11 mouse cellular contexts compared by ENCODE assay signal in genomic region chr7:126230357-126231148, GRCm38 (mm10). TPM values are rescaled to one million over a fixed set of nuclear protein-coding genes. Genes with fewer than 3 reads are reported as not detected.
DNase-seq lines count a peak whose midpoint lies in the region; ATAC-seq and TF ChIP-seq lines count a peak whose summit lies in the region.
"Had no signal": no experiment of that assay in that cellular context is flagged by ENCODE, and none has a peak within 500 bp of the region (broad histone marks: within the 10 kb centered on the region; RNA-seq: fewer than 3 reads in every experiment).

No protein-coding gene starts in this region.

- H3K4me2 ChIP-seq in liver, embryonic 16.5 days (ENCODE audit: low read depth, low read length), result no peak overlapping the region
- H3K4me2 ChIP-seq: embryonic facial prominence, embryonic 12.5 days; intestine, embryonic 15.5 days; limb, embryonic 15.5 days had no signal

- H3K27ac ChIP-seq in MEL (ENCODE audit: control insufficient read depth, low read depth, low read length), result peak overlapping the region; percentile 10; the same call in 1 of the 2 replicates
- no peak overlapping the region for H3K27ac ChIP-seq in liver, embryonic 16.5 days (ENCODE audit: low read length)
- no peak overlapping the region for H3K27ac ChIP-seq in kidney, adult 2 months (ENCODE audit: insufficient read depth, low read depth, low read length)
- H3K27ac ChIP-seq: embryonic facial prominence, embryonic 12.5 days; intestine, embryonic 15.5 days; limb, embryonic 15.5 days had no signal

- no peaks in the 10 kb centered on the region for H3K79me2 ChIP-seq in MEL (ENCODE audit: control insufficient read depth, insufficient read depth, low read length, poor library complexity)

- TF ChIP-seq POLR2A in MEL (IDR thresholded peaks at IDR 0.05; ENCODE audit: control insufficient read depth in 1 of 2, insufficient read depth in 1 of 2, low read depth in 1 of 2, low read length in 2 of 2, poor library complexity in 1 of 2), result no peak
- TF ChIP-seq POLR2A in kidney, adult 2 months (IDR thresholded peaks at IDR 0.05; ENCODE audit: low read depth, low read length), result no peak

- H3K9me3 ChIP-seq in MEL (replicated peaks; ENCODE audit: insufficient read depth, low read length), result no peaks in the 10 kb centered on the region
- no peaks in the 10 kb centered on the region for H3K9me3 ChIP-seq in liver, embryonic 16.5 days (replicated peaks; ENCODE audit: control insufficient read depth, low read length)
- H3K9me3 ChIP-seq: embryonic facial prominence, embryonic 12.5 days; intestine, embryonic 15.5 days; limb, embryonic 15.5 days had no signal

- TF ChIP-seq EP300 in MEL (IDR thresholded peaks at IDR 0.05; ENCODE audit: low read depth in 1 of 2, low read length in 2 of 2), result peak; percentile 47 to 55; a peak in 2 of 4 replicates

- H3K9ac ChIP-seq in MEL (ENCODE audit: control insufficient read depth, low read depth, low read length, poor library complexity, severe bottlenecking), result no peak overlapping the region
- no peak overlapping the region for H3K9ac ChIP-seq in liver, embryonic 16.5 days (ENCODE audit: low read depth, low read length)
- H3K9ac ChIP-seq: embryonic facial prominence, embryonic 12.5 days; forebrain, postnatal 0 days; intestine, embryonic 15.5 days; limb, embryonic 15.5 days had no signal

- TF ChIP-seq RAD21 in MEL (IDR thresholded peaks at IDR 0.05; ENCODE audit: low read depth, low read length), result no peak

- H3K27me3 ChIP-seq in MEL (ENCODE audit: control insufficient read depth in 1 of 2, insufficient read depth in 2 of 2, low read length in 2 of 2), result peaks cover 0 to 4% of the 10 kb centered on the region in 2 experiments; a peak in 2 of 4 replicates
- H3K27me3 ChIP-seq in liver, embryonic 16.5 days (ENCODE audit: control insufficient read depth, insufficient read depth, low read depth, low read length), result no peaks in the 10 kb centered on the region
- no peaks in the 10 kb centered on the region for H3K27me3 ChIP-seq in kidney, adult 2 months (replicated peaks; ENCODE audit: control insufficient read depth, insufficient read depth, low read length)
- H3K27me3 ChIP-seq: embryonic facial prominence, embryonic 12.5 days; intestine, embryonic 15.5 days; limb, embryonic 15.5 days had no signal

- 15% methylated on average over 8 of the region's 8 CpGs for WGBS in liver, embryonic 16.5 days (ENCODE audit: insufficient replicate concordance)
- 59% methylated on average over 8 of the region's 8 CpGs for WGBS in kidney, adult 2 months

- no peak for TF ChIP-seq CTCF in MEL (IDR thresholded peaks at IDR 0.05 in 2 of 3, conservative IDR thresholded peaks at IDR 0.05 in 1 of 3; ENCODE audit: control insufficient read depth in 1 of 3, insufficient read depth in 1 of 3, low read depth in 2 of 3, low read length in 3 of 3, poor library complexity in 1 of 3, severe bottlenecking in 1 of 3)
- TF ChIP-seq CTCF in kidney, adult 2 months (conservative IDR thresholded peaks at IDR 0.05; ENCODE audit: insufficient read depth, insufficient read length, low read depth, low read length), result no peak

- DNase-seq in CD4-positive helper T cell, adult 2 months (ENCODE audit: low read depth, low spot score), result peak; percentile 69
- peak; percentile 91 for DNase-seq in MEL (ENCODE audit: low read depth, low spot score)
- DNase-seq in thymus, adult 18-20 months, result peak; percentile 42 to 67
- DNase-seq in kidney, adult 2 months, result no peak
- no peak for DNase-seq in heart, postnatal 4 days
- DNase-seq in heart, adult 9 months (ENCODE audit: low spot score in 2 of 2), result no peak
- DNase-seq: forebrain, postnatal 0 days had no signal

- H3K4me3 ChIP-seq in MEL (ENCODE audit: control insufficient read depth in 1 of 2, insufficient read depth in 1 of 2, low read depth in 2 of 2, low read length in 2 of 2), result no peak overlapping the region
- H3K4me3 ChIP-seq in liver, embryonic 16.5 days (ENCODE audit: low read depth, low read length), result no peak overlapping the region
- no peak overlapping the region for H3K4me3 ChIP-seq in kidney, adult 2 months (ENCODE audit: insufficient read depth, low read depth, low read length)
- H3K4me3 ChIP-seq: embryonic facial prominence, embryonic 12.5 days; intestine, embryonic 15.5 days; limb, embryonic 15.5 days had no signal

- ATAC-seq in liver, embryonic 16.5 days (ENCODE audit: low read depth), result peak; percentile 64
- ATAC-seq: forebrain, postnatal 0 days; intestine, embryonic 15.5 days had no signal

- H3K4me1 ChIP-seq in MEL (ENCODE audit: control insufficient read depth in 1 of 2, insufficient read depth in 2 of 2, low read length in 2 of 2), result peaks cover 8 to 19% of the 10 kb centered on the region in 2 experiments
- H3K4me1 ChIP-seq in liver, embryonic 16.5 days (ENCODE audit: control insufficient read depth, low read depth, low read length), result no peaks in the 10 kb centered on the region; the same call in none of the 2 replicates
- H3K4me1 ChIP-seq in kidney, adult 2 months (ENCODE audit: control insufficient read depth, insufficient read depth, low read length), result peaks cover 6% of the 10 kb centered on the region; the same call in 1 of the 2 replicates
- H3K4me1 ChIP-seq: embryonic facial prominence, embryonic 12.5 days; intestine, embryonic 15.5 days; limb, embryonic 15.5 days had no signal

- H3K36me3 ChIP-seq in MEL (ENCODE audit: control insufficient read depth in 1 of 2, insufficient read depth in 2 of 2, low read length in 2 of 2), result peaks cover 0 to 17% of the 10 kb centered on the region in 2 experiments; a peak in 2 of 4 replicates
- H3K36me3 ChIP-seq in liver, embryonic 16.5 days (ENCODE audit: control insufficient read depth, insufficient read depth), result no peaks in the 10 kb centered on the region
- H3K36me3 ChIP-seq in kidney, adult 2 months (ENCODE audit: control insufficient read depth, insufficient read depth, low read length), result no peaks in the 10 kb centered on the region
- H3K36me3 ChIP-seq: embryonic facial prominence, embryonic 12.5 days; intestine, embryonic 15.5 days; limb, embryonic 15.5 days had no signal

TF ChIP-seq in MEL, 35 proteins besides CTCF, POLR2A, EP300 and RAD21 (continues in another document):
- no peak for TF ChIP-seq ELF1 (IDR thresholded peaks at IDR 0.05; ENCODE audit: low read depth, low read length)
- TF ChIP-seq MEF2A (IDR thresholded peaks at IDR 0.05; ENCODE audit: extremely low read depth, insufficient replicate concordance, low read depth, low read length, poor library complexity, severe bottlenecking), result no peak
- TF ChIP-seq SIN3A (IDR thresholded peaks at IDR 0.05; ENCODE audit: low read length), result peak; percentile 76
- 0 out of 2 replicates have a peak, but pooled peaks have one; percentile 5 for TF ChIP-seq TCF12 (IDR thresholded peaks at IDR 0.05; ENCODE audit: low read depth, low read length)
- no peak for TF ChIP-seq MAFK (IDR thresholded peaks at IDR 0.05; ENCODE audit: borderline replicate concordance, low read depth, low read length)
- no peak for TF ChIP-seq USF2 (IDR thresholded peaks at IDR 0.05; ENCODE audit: borderline replicate concordance in 1 of 2, insufficient read depth in 1 of 2, low read depth in 1 of 2, low read length in 2 of 2)
- no peak for TF ChIP-seq POLR2AphosphoS5 (IDR thresholded peaks at IDR 0.05; ENCODE audit: borderline replicate concordance, low read depth, low read length)
- TF ChIP-seq ZMIZ1 (IDR thresholded peaks at IDR 0.05; ENCODE audit: low read depth, low read length), result no peak
- TF ChIP-seq ZNF384 (IDR thresholded peaks at IDR 0.05; ENCODE audit: low read depth, low read length), result no peak; the same call in none of the 2 replicates
- no peak for TF ChIP-seq ZC3H11A (IDR thresholded peaks at IDR 0.05; ENCODE audit: low read depth, low read length)
- no peak for TF ChIP-seq TAL1 (IDR thresholded peaks at IDR 0.05; ENCODE audit: low read length)
- TF ChIP-seq BHLHE40 (IDR thresholded peaks at IDR 0.05; ENCODE audit: borderline replicate concordance, low read depth, low read length), result no peak
- TF ChIP-seq SMC3 (IDR thresholded peaks at IDR 0.05; ENCODE audit: low read depth, low read length), result no peak
- no peak for TF ChIP-seq GATA1 (IDR thresholded peaks at IDR 0.05; ENCODE audit: low read depth, low read length)
- no peak for TF ChIP-seq E2F4 (IDR thresholded peaks at IDR 0.05; ENCODE audit: borderline replicate concordance, low read depth, low read length)
- no peak for TF ChIP-seq KAT2A (conservative IDR thresholded peaks at IDR 0.05; ENCODE audit: low read depth, low read length)
- no peak for TF ChIP-seq NRF1 (IDR thresholded peaks at IDR 0.05; ENCODE audit: insufficient read depth, low read depth, low read length, poor library complexity, severe bottlenecking)
- TF ChIP-seq USF1 (IDR thresholded peaks at IDR 0.05; ENCODE audit: low read depth, low read length), result peak; percentile 39; the same call in 1 of the 2 replicates
- no peak for TF ChIP-seq POLR2AphosphoS2 (IDR thresholded peaks at IDR 0.05; ENCODE audit: low read length)
- peak; percentile 34; the same call in 1 of the 2 replicates for TF ChIP-seq ETS1 (IDR thresholded peaks at IDR 0.05; ENCODE audit: low read depth, low read length)
- TF ChIP-seq RCOR1 (IDR thresholded peaks at IDR 0.05; ENCODE audit: low read depth, low read length), result no peak
- no peak for TF ChIP-seq MYC (IDR thresholded peaks at IDR 0.05; ENCODE audit: low read depth, low read length)
- TF ChIP-seq UBTF (IDR thresholded peaks at IDR 0.05; ENCODE audit: borderline replicate concordance, insufficient read depth, low read depth, low read length), result no peak
- TF ChIP-seq JUND (IDR thresholded peaks at IDR 0.05; ENCODE audit: low read depth, low read length), result no peak
- peak; percentile 51 for TF ChIP-seq MAX (IDR thresholded peaks at IDR 0.05; ENCODE audit: low read length)
- no peak for TF ChIP-seq MXI1 (IDR thresholded peaks at IDR 0.05; ENCODE audit: low read depth, low read length)
- TF ChIP-seq MYB (IDR thresholded peaks at IDR 0.05; ENCODE audit: low read depth, low read length), result no peak

RNA-seq across cellular contexts. Expression of gene Xpo6, which starts 30.3 kb away (rescaled TPM):
- total RNA-seq in MEL (2012; rRNA removed), result 88.3 and 89.3 TPM in 2 replicates
- 100 to 1,000 TPM; 197 to 365 TPM for polyA plus RNA-seq in MEL (2012; ENCODE audit: insufficient read depth in 1 of 2, insufficient read length in 2 of 2, low read depth in 1 of 2, low replicate concordance in 2 of 2, missing spikeins in 1 of 2)
- polyA plus RNA-seq in liver, embryonic 16.5 days (2015; fragmentation: Nextera tagmentation; extraction: Ambion mirVana), result 12.2 and 17.7 TPM in 2 replicates
- 119 and 122 TPM in 2 replicates for polyA plus RNA-seq in kidney, adult 2 months (2012; rRNA removed)
- 10 to 100 TPM; 48.9 to 50.3 TPM for total RNA-seq in heart, postnatal 4 days (2021)

RNA-seq across cellular contexts. Expression of gene Sbk1, which starts 41.9 kb away (rescaled TPM):
- 3.4 and 3.9 TPM in 2 replicates for total RNA-seq in MEL (2012; rRNA removed)
- 1 to 10 TPM in 1 of 2 experiments, not detected in 1; 5.4 TPM for polyA plus RNA-seq in MEL (2012; ENCODE audit: insufficient read depth in 1 of 2, insufficient read length in 2 of 2, low read depth in 1 of 2, low replicate concordance in 2 of 2, missing spikeins in 1 of 2)
- 1.1 and 1.5 TPM in 2 replicates for polyA plus RNA-seq in liver, embryonic 16.5 days (2015; fragmentation: Nextera tagmentation; extraction: Ambion mirVana)
- 29.2 and 31.5 TPM in 2 replicates for polyA plus RNA-seq in kidney, adult 2 months (2012; rRNA removed)
- total RNA-seq in heart, postnatal 4 days (2021), result 10 to 100 TPM; 40.4 to 46.3 TPM

Comparison
In these comparisons a context has a peak if more than half of its experiments do, and no peak if none do; other contexts are left out.
1. DNase-seq: peak in CD4-positive helper T cell, adult 2 months (single experiment), MEL (single experiment) and thymus, adult 18-20 months (2 of 2); none in kidney, adult 2 months (single experiment), heart, postnatal 4 days (single experiment) and heart, adult 9 months (0 of 2).